Mouse (Mus musculus): ENCODE results near the gene Aqp9. TPM values are rescaled to one million over a fixed set of nuclear protein-coding genes. Genes with fewer than 3 reads are reported as not detected.

Aqp9 gene
- polyA plus RNA-seq, 1 experiment = 0.01 TPM

- H3K36me3 ChIP-seq (ENCODE audit: control insufficient read depth, insufficient read depth) = no peaks in the 10 kb centered on the region
- no peak overlapping the region for H3ac ChIP-seq (ENCODE audit: control insufficient read depth, insufficient read length, low read depth)
- H3K79me2 ChIP-seq (ENCODE audit: control insufficient read depth, insufficient read depth) = no peaks in the 10 kb centered on the region
- no peak overlapping the region for H3K4me3 ChIP-seq (ENCODE audit: insufficient read depth, poor library complexity, severe bottlenecking)
- no peaks in the 10 kb centered on the region for H3K79me3 ChIP-seq (ENCODE audit: low read depth)
- TF ChIP-seq CEBPB (IDR thresholded peaks at IDR 0.05; ENCODE audit: low read depth) (no peak), FOSL1 (IDR thresholded peaks at IDR 0.05; ENCODE audit: insufficient read depth, low read length, poor library complexity, severe bottlenecking) (no peak), MYOD1 (IDR thresholded peaks at IDR 0.05; ENCODE audit: control insufficient read depth, insufficient read length, low read depth) (no peak), USF1 (IDR thresholded peaks at IDR 0.05; ENCODE audit: low read depth) (no peak), MYOG (IDR thresholded peaks at IDR 0.05; ENCODE audit: control insufficient read depth, extremely low read depth, insufficient read length) (no peak), MAX (IDR thresholded peaks at IDR 0.05) (no peak), CTCF (IDR thresholded peaks at IDR 0.05; ENCODE audit: control insufficient read depth, insufficient read depth, insufficient read length) (no peak)
- H3K27me3 ChIP-seq (ENCODE audit: control insufficient read depth, insufficient read depth, insufficient read length) = peaks cover 6% of the 10 kb centered on the region
These were observed 101.3 kb downstream of the Aqp9 start for GRCm38 (mm10) chr9:71067156-71067555.

GRCm38 (mm10) chr9:71066491-71066890 is 102.0 kb downstream of the Aqp9 start:
- H3K36me3 ChIP-seq (ENCODE audit: control insufficient read depth, insufficient read depth) = no peaks in the 10 kb centered on the region
- no peaks in the 10 kb centered on the region for H3K79me2 ChIP-seq (ENCODE audit: control insufficient read depth, insufficient read depth)
- peaks cover 3% of the 10 kb centered on the region for H3K27me3 ChIP-seq (ENCODE audit: control insufficient read depth, insufficient read depth, insufficient read length)
- no peaks in the 10 kb centered on the region for H3K79me3 ChIP-seq (ENCODE audit: low read depth)
- TF ChIP-seq CEBPB (IDR thresholded peaks at IDR 0.05; ENCODE audit: low read depth) (no peak), USF1 (IDR thresholded peaks at IDR 0.05; ENCODE audit: low read depth) (no peak), FOSL1 (IDR thresholded peaks at IDR 0.05; ENCODE audit: insufficient read depth, low read length, poor library complexity, severe bottlenecking) (no peak), MYOG (IDR thresholded peaks at IDR 0.05; ENCODE audit: control insufficient read depth, extremely low read depth, insufficient read length) (no peak), CTCF (IDR thresholded peaks at IDR 0.05; ENCODE audit: control insufficient read depth, insufficient read depth, insufficient read length) (no peak), MAX (IDR thresholded peaks at IDR 0.05) (no peak), MYOD1 (IDR thresholded peaks at IDR 0.05; ENCODE audit: control insufficient read depth, insufficient read length, low read depth) (no peak)
- H3K4me3 ChIP-seq (ENCODE audit: insufficient read depth, poor library complexity, severe bottlenecking) = no peak overlapping the region
- H3ac ChIP-seq (ENCODE audit: control insufficient read depth, insufficient read length, low read depth) = no peak overlapping the region

GRCm38 (mm10) chr9:71065343-71065875 is 103.1 kb downstream of the Aqp9 start:
- no peak overlapping the region for H3K4me3 ChIP-seq (ENCODE audit: insufficient read depth, poor library complexity, severe bottlenecking)
- no peaks in the 10 kb centered on the region for H3K27me3 ChIP-seq (ENCODE audit: control insufficient read depth, insufficient read depth, insufficient read length)
- H3ac ChIP-seq (ENCODE audit: control insufficient read depth, insufficient read length, low read depth) = no peak overlapping the region
- no peaks in the 10 kb centered on the region for H3K79me2 ChIP-seq (ENCODE audit: control insufficient read depth, insufficient read depth)
- H3K79me3 ChIP-seq (ENCODE audit: low read depth) = no peaks in the 10 kb centered on the region
- no peaks in the 10 kb centered on the region for H3K36me3 ChIP-seq (ENCODE audit: control insufficient read depth, insufficient read depth)
- no peak for TF ChIP-seq CEBPB (IDR thresholded peaks at IDR 0.05; ENCODE audit: low read depth)
- TF ChIP-seq MAX (IDR thresholded peaks at IDR 0.05) = no peak
- TF ChIP-seq USF1 (IDR thresholded peaks at IDR 0.05; ENCODE audit: low read depth) = no peak
- no peak for TF ChIP-seq MYOD1 (IDR thresholded peaks at IDR 0.05; ENCODE audit: control insufficient read depth, insufficient read length, low read depth)
- TF ChIP-seq MYOG (IDR thresholded peaks at IDR 0.05; ENCODE audit: control insufficient read depth, extremely low read depth, insufficient read length) = no peak
- no peak for TF ChIP-seq FOSL1 (IDR thresholded peaks at IDR 0.05; ENCODE audit: insufficient read depth, low read length, poor library complexity, severe bottlenecking)
- TF ChIP-seq CTCF (IDR thresholded peaks at IDR 0.05; ENCODE audit: control insufficient read depth, insufficient read depth, insufficient read length) = no peak

- H3K27me3 ChIP-seq (ENCODE audit: control insufficient read depth, insufficient read depth, insufficient read length) = no peaks in the 10 kb centered on the region
- no peak overlapping the region for H3ac ChIP-seq (ENCODE audit: control insufficient read depth, insufficient read length, low read depth)
- no peaks in the 10 kb centered on the region for H3K79me2 ChIP-seq (ENCODE audit: control insufficient read depth, insufficient read depth)
- H3K4me3 ChIP-seq (ENCODE audit: insufficient read depth, poor library complexity, severe bottlenecking) = no peak overlapping the region
- H3K36me3 ChIP-seq (ENCODE audit: control insufficient read depth, insufficient read depth) = no peaks in the 10 kb centered on the region
- no peak for TF ChIP-seq USF1 (IDR thresholded peaks at IDR 0.05; ENCODE audit: low read depth)
- no peak for TF ChIP-seq MYOG (IDR thresholded peaks at IDR 0.05; ENCODE audit: control insufficient read depth, extremely low read depth, insufficient read length)
- TF ChIP-seq FOSL1 (IDR thresholded peaks at IDR 0.05; ENCODE audit: insufficient read depth, low read length, poor library complexity, severe bottlenecking) = no peak
- TF ChIP-seq MAX (IDR thresholded peaks at IDR 0.05) = no peak
- no peak for TF ChIP-seq CTCF (IDR thresholded peaks at IDR 0.05; ENCODE audit: control insufficient read depth, insufficient read depth, insufficient read length)
- TF ChIP-seq MYOD1 (IDR thresholded peaks at IDR 0.05; ENCODE audit: control insufficient read depth, insufficient read length, low read depth) = no peak
- TF ChIP-seq CEBPB (IDR thresholded peaks at IDR 0.05; ENCODE audit: low read depth) = no peak
- H3K79me3 ChIP-seq (ENCODE audit: low read depth) = no peaks in the 10 kb centered on the region
These were observed 104.1 kb downstream of the Aqp9 start for GRCm38 (mm10) chr9:71064291-71064840.

- no peak overlapping the region for H3K4me3 ChIP-seq (ENCODE audit: insufficient read depth, poor library complexity, severe bottlenecking)
- TF ChIP-seq MYOD1 (IDR thresholded peaks at IDR 0.05; ENCODE audit: control insufficient read depth, insufficient read length, low read depth) (no peak), MAX (IDR thresholded peaks at IDR 0.05) (no peak), MYOG (IDR thresholded peaks at IDR 0.05; ENCODE audit: control insufficient read depth, extremely low read depth, insufficient read length) (no peak), CEBPB (IDR thresholded peaks at IDR 0.05; ENCODE audit: low read depth) (no peak), FOSL1 (IDR thresholded peaks at IDR 0.05; ENCODE audit: insufficient read depth, low read length, poor library complexity, severe bottlenecking) (no peak), USF1 (IDR thresholded peaks at IDR 0.05; ENCODE audit: low read depth) (no peak), CTCF (IDR thresholded peaks at IDR 0.05; ENCODE audit: control insufficient read depth, insufficient read depth, insufficient read length) (no peak)
- H3ac ChIP-seq (ENCODE audit: control insufficient read depth, insufficient read length, low read depth) = no peak overlapping the region
- no peaks in the 10 kb centered on the region for H3K79me2 ChIP-seq (ENCODE audit: control insufficient read depth, insufficient read depth)
- no peaks in the 10 kb centered on the region for H3K36me3 ChIP-seq (ENCODE audit: control insufficient read depth, insufficient read depth)
- no peaks in the 10 kb centered on the region for H3K79me3 ChIP-seq (ENCODE audit: low read depth)
- no peaks in the 10 kb centered on the region for H3K27me3 ChIP-seq (ENCODE audit: control insufficient read depth, insufficient read depth, insufficient read length)
These were observed 104.9 kb downstream of the Aqp9 start for GRCm38 (mm10) chr9:71063551-71063950.
